Mouse (Mus musculus): ENCODE results near the gene Irs3.

Gene Irs3

DNA sequence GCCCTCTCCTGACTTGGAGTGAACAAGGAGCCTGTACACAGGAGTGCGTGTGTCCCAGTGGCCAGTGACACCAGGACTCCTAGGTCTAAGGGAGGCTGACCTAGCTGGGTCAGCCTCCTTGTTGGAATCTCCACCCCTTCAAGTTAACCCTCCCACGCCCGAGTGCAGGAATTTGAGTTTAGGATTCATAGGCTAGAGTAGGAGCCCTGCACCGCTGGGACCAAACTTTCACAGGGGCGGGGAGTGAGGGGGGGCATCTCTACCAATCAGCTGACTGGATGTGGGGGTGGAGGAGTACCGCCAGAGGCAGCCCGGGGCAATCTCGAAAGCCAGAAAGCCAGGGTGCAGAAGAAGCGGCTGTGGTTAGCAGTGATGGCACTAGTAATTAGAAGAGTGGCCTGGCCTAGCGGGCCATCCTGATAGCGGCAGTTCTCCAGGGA is at the start of gene Irs3:
Gene Irs3, minus strand, starts transcription at position 63 of the 440 bp plus-strand sequence.
- no peak for DNase-seq (ENCODE audit: low read depth)

GRCm38 (mm10) chr5:137694796-137695195 is 49.3 kb upstream of the Irs3 start:
- DNase-seq (ENCODE audit: low read depth): no peak

DNA sequence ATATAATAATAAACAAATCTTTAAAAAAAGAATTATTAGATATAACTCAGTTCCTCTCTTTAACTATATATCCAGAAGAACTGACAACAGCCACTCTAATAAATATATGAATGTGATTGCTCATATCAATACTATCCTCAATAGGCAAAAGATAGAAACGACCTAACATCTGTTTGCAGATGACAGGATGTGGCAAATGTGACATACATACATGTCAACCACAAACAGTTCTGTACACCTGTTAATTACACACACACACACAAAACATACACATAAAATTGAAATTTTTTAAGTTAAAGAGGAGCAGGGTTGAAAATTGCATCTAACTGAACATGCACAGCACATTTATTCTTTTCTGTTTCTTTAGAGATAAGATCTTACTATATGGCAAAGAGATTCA is 46.4 kb upstream of the Irs3 start:
- no peak for DNase-seq (ENCODE audit: low read depth)

- DNase-seq (ENCODE audit: low read depth): no peak
Observed at GRCm38 (mm10) chr5:137690531-137690930, 45.0 kb upstream of the Irs3 start.

DNA sequence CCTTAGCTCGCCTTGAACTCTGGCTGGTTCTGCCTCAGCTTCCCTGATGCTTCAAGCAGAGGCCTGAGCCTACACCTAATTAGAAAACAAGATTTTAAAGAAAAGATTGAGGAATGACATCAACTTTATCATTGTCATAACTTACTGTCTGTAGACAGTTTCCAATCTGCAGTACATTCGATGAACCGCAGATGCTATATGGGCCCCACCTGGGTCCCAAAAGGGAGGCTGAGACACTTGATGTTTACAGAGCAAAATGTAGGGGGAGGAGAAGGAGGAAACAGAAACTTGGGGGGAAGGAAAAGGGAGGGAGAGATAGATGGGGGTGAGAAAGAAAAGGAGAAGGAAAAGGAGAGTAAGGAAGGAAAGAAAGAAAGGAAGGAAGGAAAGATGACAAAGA is 44.5 kb upstream of the Irs3 start:
- DNase-seq (ENCODE audit: low read depth): no peak

GRCm38 (mm10) chr5:137686127-137686790 is 40.7 kb upstream of the Irs3 start:
- no peak for DNase-seq (ENCODE audit: low read depth)

GRCm38 (mm10) chr5:137685653-137686052 is 40.1 kb upstream of the Irs3 start:
- DNase-seq (ENCODE audit: low read depth): no peak

GRCm38 (mm10) chr5:137684294-137685123 is 39.0 kb upstream of the Irs3 start, which contains the start of gene Agfg2:
Gene Agfg2 (minus strand): TSS chr5:137684726.
- peak; percentile 97 for DNase-seq (ENCODE audit: low read depth)

DNA sequence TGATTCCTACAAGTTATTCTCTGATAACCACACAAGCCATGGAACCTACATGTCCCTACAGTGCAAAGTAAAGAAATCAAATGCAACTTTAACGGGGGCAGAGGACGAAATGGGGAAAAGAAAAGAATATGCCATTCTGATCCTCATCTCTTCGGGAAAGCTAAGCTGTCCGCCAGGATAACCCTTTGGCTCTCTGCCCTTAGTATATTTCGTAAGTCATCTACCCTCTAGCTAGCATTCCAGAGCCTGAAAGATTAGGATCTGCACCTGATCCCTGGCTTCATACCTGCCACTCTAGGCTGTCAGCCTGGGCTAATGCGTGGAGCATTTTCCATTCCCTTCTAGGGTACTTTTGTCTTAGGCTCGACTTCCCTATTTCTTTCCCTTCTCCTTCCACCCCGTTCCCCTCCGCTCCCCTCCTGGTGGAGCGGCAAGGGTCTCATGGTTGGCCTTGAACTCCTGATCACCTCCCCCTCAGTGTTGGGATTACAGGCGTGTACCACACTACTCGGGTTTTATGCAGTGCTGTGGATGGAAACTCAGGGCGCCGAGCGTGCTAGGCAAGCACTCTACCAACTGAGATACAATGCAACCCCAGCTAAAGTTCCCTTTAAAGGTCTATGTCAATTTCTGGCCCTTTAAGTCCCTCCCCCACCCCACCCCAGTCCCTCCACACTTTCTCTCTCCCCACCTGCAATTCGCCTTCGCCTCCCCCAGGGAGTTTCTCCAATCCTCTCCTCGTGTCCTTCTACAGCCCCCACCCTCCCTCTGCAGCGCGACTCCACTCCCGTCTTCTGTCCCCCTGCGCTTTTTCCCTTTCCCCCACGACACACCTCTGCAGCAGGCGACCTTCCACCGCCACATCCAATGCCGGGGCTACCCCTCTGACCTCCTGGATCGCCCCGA is 38.1 kb upstream of the Irs3 start:
- DNase-seq (ENCODE audit: low read depth): no peak

GRCm38 (mm10) chr5:137682526-137682925 is 37.0 kb upstream of the Irs3 start:
- DNase-seq (ENCODE audit: low read depth): no peak

DNA sequence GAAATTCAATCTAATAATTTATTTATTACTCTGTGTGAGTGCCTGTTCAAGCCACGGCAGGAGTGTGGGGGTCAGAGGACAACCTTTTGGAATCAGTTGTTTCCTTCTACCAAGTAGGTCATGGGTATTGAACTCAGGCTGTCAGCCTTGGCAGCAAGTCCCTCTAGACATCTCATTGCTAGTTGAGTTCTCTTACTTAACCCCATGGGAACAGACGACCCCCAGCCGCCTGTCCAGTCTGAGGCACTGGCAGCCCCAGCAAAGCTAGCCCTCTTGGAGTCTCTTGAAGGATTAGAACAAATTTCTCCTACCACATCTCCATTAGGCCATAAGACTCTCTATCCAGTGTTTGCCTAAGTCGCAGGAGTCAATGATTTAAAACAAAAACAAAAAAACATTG is 34.2 kb upstream of the Irs3 start:
- no peak for DNase-seq (ENCODE audit: low read depth)

- no peak for DNase-seq (ENCODE audit: low read depth)
Observed at GRCm38 (mm10) chr5:137678736-137679135, 33.2 kb upstream of the Irs3 start.

DNA sequence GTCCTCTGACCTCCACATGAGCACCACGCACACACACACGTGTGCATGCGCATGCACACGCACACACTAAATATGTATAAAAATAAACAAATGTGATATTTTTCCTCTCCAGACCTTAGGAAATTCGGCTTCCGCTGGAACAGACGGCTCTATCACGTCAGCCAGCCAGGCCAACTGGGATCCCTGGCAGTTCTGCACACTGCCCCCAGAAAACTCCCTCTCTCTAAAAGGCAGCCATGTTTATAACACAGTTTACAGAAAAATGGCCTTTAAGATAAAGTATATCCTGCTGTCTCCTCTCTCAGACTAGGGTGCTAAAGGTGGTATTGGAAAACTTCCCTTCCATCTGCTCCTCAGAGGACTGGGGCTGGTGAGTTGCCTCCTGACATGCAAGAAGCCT is 32.3 kb upstream of the Irs3 start:
- DNase-seq (ENCODE audit: low read depth): no peak

GRCm38 (mm10) chr5:137674786-137675185 is 29.3 kb upstream of the Irs3 start:
- no peak for DNase-seq (ENCODE audit: low read depth)

- no peak for DNase-seq (ENCODE audit: low read depth)
Observed at GRCm38 (mm10) chr5:137673015-137673414, 27.5 kb upstream of the Irs3 start.

DNA sequence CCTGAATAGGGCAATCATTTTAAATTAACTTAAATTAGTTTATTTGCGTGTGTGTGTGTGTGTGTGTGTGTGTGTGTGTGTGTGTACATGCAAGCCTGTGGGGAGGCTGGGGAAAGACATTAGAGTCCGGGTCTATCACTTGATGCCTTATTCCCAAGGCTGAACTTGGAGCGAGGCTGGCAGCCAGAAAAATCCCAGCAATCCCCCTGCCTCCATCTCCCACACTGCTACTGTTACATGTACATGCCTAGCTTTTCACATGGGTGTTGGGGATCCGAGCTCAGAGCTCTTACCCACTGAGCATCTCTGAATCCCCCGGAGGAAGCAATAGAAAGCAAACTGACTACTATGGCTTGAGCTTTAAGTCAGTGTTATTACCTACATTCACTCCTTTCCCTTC is 26.8 kb upstream of the Irs3 start:
- no peak for DNase-seq (ENCODE audit: low read depth)

DNA sequence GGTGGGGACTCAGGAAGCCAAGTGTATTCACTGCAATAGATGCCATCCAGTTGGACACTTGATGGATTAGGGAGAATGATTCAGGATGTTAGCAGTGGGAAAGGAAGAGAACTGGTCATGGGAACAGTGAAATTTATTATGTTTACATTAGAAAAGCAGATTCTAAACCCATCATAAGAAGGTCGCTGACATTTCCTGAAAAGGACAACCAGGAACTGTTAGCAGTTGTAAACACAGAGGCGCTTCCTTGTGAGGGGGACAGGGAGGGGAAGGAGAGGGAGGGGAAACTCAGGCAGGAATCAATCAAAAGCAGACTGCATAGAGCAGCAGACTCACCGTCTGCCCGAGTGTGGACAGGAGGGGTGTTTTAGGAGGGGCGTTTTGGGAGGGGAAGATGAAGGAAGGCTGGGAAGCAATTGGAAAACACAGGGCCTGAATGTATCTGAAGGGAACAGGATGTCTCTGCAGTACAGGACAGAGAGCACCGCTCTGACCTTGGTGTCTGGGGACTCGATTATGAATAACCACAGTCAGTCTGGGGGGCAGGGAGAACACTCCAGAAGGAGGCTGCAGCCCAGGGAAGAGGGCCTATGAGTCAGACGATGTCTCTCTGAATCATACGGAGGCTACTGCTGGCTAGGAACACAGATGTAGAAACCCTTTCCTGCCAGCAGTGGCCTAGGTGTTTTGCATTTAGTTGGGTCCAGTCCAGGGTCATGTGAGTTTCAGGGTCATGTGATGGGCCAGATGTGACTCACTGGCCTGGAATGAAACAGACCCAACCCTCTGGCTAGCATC is 26.1 kb upstream of the Irs3 start:
- DNase-seq (ENCODE audit: low read depth): peak; percentile 62

GRCm38 (mm10) chr5:137670240-137670639 is 24.7 kb upstream of the Irs3 start:
- no peak for DNase-seq (ENCODE audit: low read depth)

GRCm38 (mm10) chr5:137668971-137669370 is 23.5 kb upstream of the Irs3 start:
- no peak for DNase-seq (ENCODE audit: low read depth)

GRCm38 (mm10) chr5:137663057-137663456 is 17.5 kb upstream of the Irs3 start:
- no peak for DNase-seq (ENCODE audit: low read depth)

DNA sequence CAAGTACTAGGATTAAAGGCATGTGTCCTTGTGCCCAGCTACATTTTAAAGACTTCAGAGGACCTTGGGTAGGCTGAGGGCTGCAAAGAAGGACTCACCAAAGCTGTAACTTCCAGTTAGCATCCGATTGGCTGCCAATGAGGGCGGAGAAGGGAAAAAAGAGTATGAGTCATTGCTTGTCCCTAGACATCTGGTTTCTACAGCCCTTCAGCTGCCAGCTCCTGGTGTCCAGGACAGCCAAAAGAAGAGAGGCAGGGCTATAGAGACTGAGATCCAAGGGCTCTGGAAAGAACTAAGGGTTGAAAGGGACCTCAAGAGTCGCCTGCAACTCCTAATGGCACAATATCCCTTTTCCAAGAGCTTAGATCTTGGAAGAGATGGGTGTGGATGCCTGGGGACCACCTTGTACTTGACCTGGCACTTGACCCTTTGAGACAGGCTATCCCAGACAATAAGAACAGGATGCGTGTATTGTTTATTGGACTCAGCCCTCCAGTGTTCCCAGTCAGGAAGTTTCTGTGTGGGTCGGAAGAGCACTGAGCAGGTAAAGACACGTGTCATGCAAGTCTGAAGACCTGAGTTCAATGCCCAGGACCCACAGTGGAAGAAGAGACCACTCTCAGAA is 14.7 kb upstream of the Irs3 start:
- DNase-seq (ENCODE audit: low read depth): no peak
